Mouse (Mus musculus): ENCODE data around the gene Ifngr1.

The Ifngr1 gene

DNA sequence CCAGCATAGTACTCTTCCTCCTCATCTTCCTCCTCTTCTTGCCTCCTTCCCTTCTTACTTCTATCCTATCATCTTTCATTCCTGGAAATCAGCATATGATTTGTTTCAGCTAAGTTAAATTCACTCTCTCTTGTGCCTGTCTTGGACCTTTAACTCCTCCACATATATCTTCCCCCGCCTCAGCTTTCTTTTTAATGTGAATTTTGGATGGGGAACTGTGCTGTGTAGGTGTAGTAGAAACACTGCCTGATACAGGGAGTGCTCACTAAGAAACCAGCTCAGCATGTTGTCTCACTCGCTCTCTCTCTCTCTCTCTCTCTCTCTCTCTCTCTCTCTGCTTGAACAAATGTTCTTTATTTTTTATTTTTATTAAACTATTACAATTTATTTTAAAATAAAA, 53.4 kb downstream of the Ifngr1 start:
- DNase-seq (ENCODE audit: low spot score): no peak

DNA sequence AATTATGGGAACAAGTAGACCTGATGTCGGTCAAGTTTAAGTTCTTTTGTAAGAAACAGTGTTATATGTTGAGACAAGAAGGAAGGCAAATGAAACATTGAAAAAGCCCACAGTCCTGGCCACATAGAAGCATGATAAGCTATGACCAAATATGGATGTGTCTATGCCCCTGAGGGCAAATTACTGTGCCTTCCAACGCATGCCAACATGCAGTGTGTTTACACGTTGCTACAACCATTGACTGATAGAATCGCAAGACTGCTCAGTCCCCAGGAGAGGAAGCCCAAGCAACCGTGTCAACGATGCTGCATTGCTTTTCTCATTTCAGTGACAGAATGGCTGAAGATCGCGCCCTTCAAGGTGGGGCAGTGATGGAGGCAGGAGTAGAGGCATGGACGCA, 65.7 kb downstream of the Ifngr1 start:
- DNase-seq (ENCODE audit: low spot score): no peak

Data from ovary, adult 18-20 months (tissue).